Mouse (Mus musculus) hindbrain, postnatal 0 days (tissue): ENCODE measurements around the gene Traf7. TPM values are rescaled to one million over a fixed set of nuclear protein-coding genes. Genes with fewer than 3 reads are reported as not detected.

ENCODE experiments used
- ATAC-seq: fragments of 200-750 bp; cut with Nextera tagmentation; 2 replicates; pipeline ENCODE4 v1.8.0; 2017; ENCODE audit warnings: mild to moderate bottlenecking, moderate TSS enrichment, moderate library complexity
- DNase-seq: peaks from one replicate; pipeline ENCODE4 v3.0.0-alpha.2; 2015; ENCODE audit warnings: low spot score
- H3K27ac ChIP-seq: fragments of 300-500 bp; sonication (generic); 2 replicates; pipeline ENCODE4 v1.5.1; 2014; ENCODE audit warnings: mild to moderate bottlenecking
- H3K27me3 ChIP-seq: fragments of 300-500 bp; sonication (generic); 2 replicates; pipeline ENCODE4 v1.6.1; 2014; ENCODE audit warnings: low read length, mixed read lengths; ENCODE audit not compliant: insufficient read depth
- H3K36me3 ChIP-seq: fragments of 300-500 bp; sonication (generic); 2 replicates; pipeline ENCODE4 v1.6.1; 2014; ENCODE audit warnings: low read length, mixed read lengths; ENCODE audit not compliant: insufficient read depth
- H3K4me1 ChIP-seq: fragments of 300-500 bp; sonication (generic); 2 replicates; pipeline ENCODE4 v1.6.1; 2014; ENCODE audit warnings: antibody characterized with exemption, low read length, mixed read lengths; ENCODE audit not compliant: insufficient read depth
- H3K4me2 ChIP-seq: fragments of 300-500 bp; sonication (generic); 2 replicates; pipeline ENCODE4 v1.6.1; 2014; ENCODE audit warnings: low read depth, mild to moderate bottlenecking, low read length, moderate library complexity, mixed read lengths
- H3K4me3 ChIP-seq: fragments of 300-500 bp; sonication (generic); 2 replicates; pipeline ENCODE4 v1.5.1; 2014; ENCODE audit warnings: low read length
- H3K9ac ChIP-seq: fragments of 300-500 bp; sonication (generic); replicated peaks from 2 replicates; pipeline ENCODE4 v1.6.1; 2014; ENCODE audit warnings: mild to moderate bottlenecking, low read length, moderate library complexity, mixed read lengths
- H3K9me3 ChIP-seq: fragments of 300-500 bp; sonication (generic); 2 replicates; pipeline ENCODE4 v1.6.1; 2016; ENCODE audit warnings: low read length, mixed read lengths
- CTCF ChIP-seq: IDR thresholded peaks from 2 replicates; pipeline ENCODE4 v1.5.1; 2016; ENCODE audit warnings: antibody characterized with exemption, control low read depth, low read depth
- WGBS: fragments of 180-500 bp; shearing (Covaris S2); extraction: QIAGEN DNeasy Blood & Tissue Kit; methylation state at CpG from one replicate; pipeline ENCODE4 v1.1.7; 2014; 5-methylcytosine and 5-hydroxymethylcytosine counted together
- polyA plus RNA-seq: library from polyadenylated mRNA; unstranded; fragments of >200 nt; fragmentation: Nextera tagmentation; extraction: Ambion mirVana; gene quantifications from 2 replicates; pipeline ENCODE4 v1.2.1, GENCODE M21; 2015
- total RNA-seq: library from RNA; depleted of rRNA; stranded (reverse); fragments of >200 nt; gene quantifications from 2 replicates; pipeline ENCODE4 v1.2.3, GENCODE M21; 2014

The Traf7 gene
- total and polyA plus RNA-seq, 2 experiments from 2014 or later: 64.0 to 165 TPM

DNA sequence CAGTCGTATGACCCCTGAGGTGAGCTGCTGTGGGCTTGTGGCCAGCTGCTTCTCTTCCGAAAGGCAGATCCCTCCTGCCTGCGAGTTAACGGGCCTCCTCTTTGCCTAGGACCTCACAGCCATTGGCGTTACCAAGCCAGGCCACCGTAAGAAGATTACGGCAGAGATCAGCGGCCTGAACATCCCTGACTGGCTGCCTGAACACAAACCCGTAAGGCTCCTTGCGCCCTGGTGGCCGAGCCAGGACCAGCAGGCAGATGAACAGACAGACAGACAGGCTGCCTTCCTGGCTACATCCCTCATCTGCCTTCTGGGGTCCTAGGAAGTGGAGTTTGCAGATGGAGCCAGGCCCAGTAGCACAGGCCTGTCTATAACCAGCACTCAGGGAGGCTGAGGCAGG is 25.5 kb downstream of the Traf7 start:
- 0 out of 2 replicates have a peak, but pooled peaks cover 2% of the 10 kb centered on the region for H3K4me1 ChIP-seq
- no peak overlapping the region for H3K4me3 ChIP-seq
- H3K4me2 ChIP-seq: no peak overlapping the region
- 42% methylated on average over 11 of the region's 11 CpGs for WGBS
- peak; percentile 51 for TF ChIP-seq CTCF
- H3K9me3 ChIP-seq: no peaks in the 10 kb centered on the region
- H3K27ac ChIP-seq: no peak overlapping the region
- no peak overlapping the region for H3K9ac ChIP-seq
- DNase-seq: no peak
- no peaks in the 10 kb centered on the region for H3K27me3 ChIP-seq
- peaks cover 75% of the 10 kb centered on the region for H3K36me3 ChIP-seq
- no peak for ATAC-seq

DNA sequence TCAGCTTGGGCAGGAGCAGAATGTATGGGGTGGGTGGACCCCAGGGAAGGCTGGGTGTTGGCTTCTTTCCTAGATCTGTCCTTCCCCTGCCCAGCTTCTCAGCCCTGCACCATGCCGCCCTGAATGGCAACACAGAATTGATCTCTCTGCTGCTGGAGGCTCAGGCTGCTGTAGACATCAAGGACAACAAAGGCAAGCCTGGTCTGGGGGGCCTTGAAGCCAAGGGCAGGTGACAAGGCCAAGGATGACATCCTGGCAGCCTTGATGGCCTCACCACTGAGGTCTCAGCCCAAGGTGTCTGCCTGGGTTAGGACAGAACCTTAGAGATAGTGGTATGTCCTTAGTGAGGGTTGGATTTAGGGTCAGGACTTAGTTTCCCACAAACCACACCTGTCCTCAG is 31.7 kb downstream of the Traf7 start:
- no peak for TF ChIP-seq CTCF
- DNase-seq (no peak), ATAC-seq (no peak)
- H3K4me1 ChIP-seq: 0 out of 2 replicates have a peak, but pooled peaks cover 3% of the 10 kb centered on the region
- H3K9ac ChIP-seq: no peak overlapping the region
- no peak overlapping the region for H3K4me3 ChIP-seq
- H3K36me3 ChIP-seq: peaks cover 49% of the 10 kb centered on the region
- no peaks in the 10 kb centered on the region for H3K9me3 ChIP-seq
- H3K27me3 ChIP-seq: no peaks in the 10 kb centered on the region
- H3K4me2 ChIP-seq: no peak overlapping the region
- WGBS: 64% methylated on average over 1 of the region's 1 CpGs
- peak overlapping the region; percentile 65; the same call in 1 of the 2 replicates for H3K27ac ChIP-seq

DNA sequence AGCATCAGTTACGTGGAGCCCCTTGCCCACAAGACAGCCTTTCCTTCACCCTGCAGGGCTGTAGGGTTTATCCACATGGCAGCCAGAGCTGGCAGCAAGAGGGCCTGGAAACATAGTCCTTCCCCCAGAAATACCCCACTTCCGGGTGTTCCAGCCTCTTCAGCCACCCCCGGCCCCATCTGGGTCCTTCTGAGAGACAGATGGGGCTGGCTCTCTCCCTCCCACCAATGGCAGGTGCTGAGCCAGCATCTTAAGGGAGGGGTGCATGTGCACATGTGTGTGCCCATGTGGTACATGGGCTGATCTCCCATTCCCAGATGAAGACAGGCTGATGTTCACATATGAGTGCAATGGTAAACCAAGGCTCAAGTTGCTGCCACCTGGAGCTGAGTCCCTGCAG is 32.3 kb downstream of the Traf7 start:
- Histone ChIP-seq H3K4me1 (0 out of 2 replicates have a peak, but pooled peaks cover 3% of the 10 kb centered on the region), H3K4me3 (no peak overlapping the region), H3K27me3 (no peaks in the 10 kb centered on the region), H3K27ac (peak overlapping the region; percentile 65), H3K4me2 (no peak overlapping the region), H3K9ac (no peak overlapping the region), H3K36me3 (peaks cover 43% of the 10 kb centered on the region), H3K9me3 (no peaks in the 10 kb centered on the region)
- TF ChIP-seq CTCF: no peak
- no peak for DNase-seq
- 50% methylated on average over 3 of the region's 3 CpGs for WGBS
- peak; percentile 42; the same call in 1 of the 2 replicates for ATAC-seq

DNA sequence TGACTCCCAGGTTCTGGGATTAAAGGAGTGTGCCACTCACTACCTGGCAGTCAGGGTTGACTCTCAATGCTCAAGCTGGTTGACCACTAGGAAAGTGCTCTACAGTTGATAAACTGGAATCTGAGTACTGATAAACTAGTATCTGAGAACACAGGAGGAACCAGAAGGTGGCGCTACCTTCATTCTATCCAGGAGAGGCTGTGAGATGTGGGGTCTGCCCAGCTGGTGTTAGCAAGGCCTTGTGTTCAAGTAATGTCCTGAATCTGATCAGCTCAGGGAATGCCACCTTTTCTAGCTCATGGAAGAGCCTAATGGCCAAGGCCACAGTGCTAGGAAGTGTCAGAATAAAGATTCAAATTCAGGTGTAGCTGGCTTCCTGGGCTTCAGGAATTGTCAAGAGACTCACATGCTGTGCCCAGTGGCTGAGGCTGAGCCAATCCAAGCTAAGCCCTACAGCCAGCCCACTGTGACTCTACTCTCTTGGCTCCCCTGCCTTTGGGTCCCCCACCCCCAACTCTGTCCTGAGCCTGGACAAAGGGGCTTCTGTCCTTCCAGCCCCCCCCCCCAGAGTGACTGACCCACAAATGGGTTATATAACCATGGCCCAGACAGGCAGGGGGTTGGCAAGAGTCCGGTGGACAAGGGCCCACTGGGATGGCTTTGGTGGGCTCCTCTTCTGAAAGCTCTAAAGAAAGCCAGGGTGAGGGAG is 33.0 kb downstream of the Traf7 start:
- no peaks in the 10 kb centered on the region for H3K9me3 ChIP-seq
- peak; percentile 78 for DNase-seq

DNA sequence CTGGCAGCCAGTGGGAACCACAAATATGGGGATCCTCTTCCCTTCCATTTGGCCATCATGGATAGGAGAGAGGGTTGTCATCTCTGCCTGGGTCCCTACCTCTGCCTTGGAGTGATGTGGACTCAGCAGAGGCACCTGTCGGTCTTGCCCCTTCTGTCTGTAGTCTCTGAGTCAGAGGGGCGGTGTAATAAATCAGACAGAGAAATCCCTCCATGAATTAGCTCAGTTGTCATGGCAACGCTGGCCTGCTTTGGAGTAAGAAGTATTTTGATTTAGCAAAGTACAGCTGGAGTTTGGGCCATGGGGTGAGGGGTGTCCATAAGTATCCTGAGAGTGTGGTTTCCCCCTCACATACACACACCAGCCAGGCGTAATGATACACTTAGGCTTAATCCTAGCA is 37.3 kb downstream of the Traf7 start:
- TF ChIP-seq CTCF: no peak
- H3K36me3 ChIP-seq: no peaks in the 10 kb centered on the region
- ATAC-seq (no peak), DNase-seq (peak; percentile 57)
- peak overlapping the region; percentile 96; the same call in 1 of the 2 replicates for H3K9ac ChIP-seq
- no peaks in the 10 kb centered on the region for H3K27me3 ChIP-seq
- H3K4me2 ChIP-seq: peak overlapping the region; percentile 70
- peak overlapping the region; percentile 96 for H3K4me3 ChIP-seq
- H3K27ac ChIP-seq: peak overlapping the region; percentile 97; the same call in 1 of the 2 replicates
- WGBS: 60% methylated on average over 4 of the region's 4 CpGs
- no peaks in the 10 kb centered on the region for H3K9me3 ChIP-seq
- H3K4me1 ChIP-seq: peaks cover 16% of the 10 kb centered on the region

More for the DNA sequence above, 33.0 kb downstream of the Traf7 start:
- Histone ChIP-seq H3K27ac (peak overlapping the region; percentile 65), H3K36me3 (peaks cover 37% of the 10 kb centered on the region), H3K9ac (no peak overlapping the region), H3K4me3 (no peak overlapping the region), H3K27me3 (no peaks in the 10 kb centered on the region), H3K4me1 (peaks cover 8% of the 10 kb centered on the region; the same call in 1 of the 2 replicates), H3K4me2 (no peak overlapping the region)
- 29% methylated on average over 2 of the region's 2 CpGs for WGBS
- peak; percentile 77 for ATAC-seq
- peak; percentile 70 for TF ChIP-seq CTCF

DNA sequence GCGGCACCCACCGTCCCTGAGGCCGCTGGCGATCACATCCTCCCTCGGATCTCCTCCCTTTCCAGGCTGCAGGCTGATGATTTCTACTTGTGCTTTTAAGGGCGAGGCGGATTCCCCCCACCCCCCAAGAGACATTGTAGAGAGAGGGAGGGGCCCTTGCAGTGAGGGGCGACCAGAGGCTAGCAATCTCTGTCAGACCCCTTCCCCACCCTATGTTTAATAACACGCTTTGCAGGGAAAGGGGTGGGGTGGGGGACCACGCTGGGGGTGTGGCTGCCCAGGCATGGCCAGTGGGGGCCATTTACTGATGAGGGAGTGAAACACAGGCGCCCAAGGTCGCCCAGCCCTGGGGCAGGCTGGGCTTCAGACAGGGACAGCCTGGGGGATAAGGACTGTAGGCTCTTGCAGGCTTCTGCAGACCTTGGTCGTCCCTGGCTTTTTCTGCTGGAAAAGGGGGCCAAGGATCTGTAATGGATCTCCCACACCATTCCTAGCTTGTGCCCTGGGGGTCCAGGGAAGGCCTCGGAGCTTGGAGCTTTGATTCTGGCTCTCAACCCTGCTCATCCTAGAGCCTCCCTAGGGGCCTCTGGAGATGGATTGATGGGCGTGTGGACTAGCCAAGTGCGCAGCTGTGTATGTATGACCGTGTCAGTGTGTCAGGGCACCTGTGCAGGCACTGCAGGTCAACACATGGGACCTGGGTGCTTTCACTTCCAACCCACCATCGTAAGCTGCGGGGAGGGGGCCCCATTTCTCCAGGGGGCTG is 38.3 kb downstream of the Traf7 start:
- peaks cover 18% of the 10 kb centered on the region for H3K4me1 ChIP-seq
- 12% methylated on average over 19 of the region's 19 CpGs for whole genome bisulfite sequencing
- H3K36me3 ChIP-seq: no peaks in the 10 kb centered on the region
- peak overlapping the region; percentile 70 for H3K4me2 ChIP-seq
- H3K27me3 ChIP-seq: no peaks in the 10 kb centered on the region
- peak overlapping the region; percentile 96 for H3K4me3 ChIP-seq
- ATAC-seq (peak; percentile 50), DNase-seq (peak; percentile 50)
- H3K27ac ChIP-seq: peak overlapping the region; percentile 97
- no peaks in the 10 kb centered on the region for H3K9me3 ChIP-seq
- peak overlapping the region; percentile 96 for H3K9ac ChIP-seq
- TF ChIP-seq CTCF: no peak
